ENCODE assay signal across 34 mouse cellular contexts in genomic region chr3:83004801-83005200, GRCm38 (mm10). TPM values are rescaled to one million over a fixed set of nuclear protein-coding genes. Genes with fewer than 3 reads are reported as not detected.
"Had no signal": no experiment of that assay in that cellular context is flagged by ENCODE, and none has a peak within 500 bp of the region (broad histone marks: within the 10 kb centered on the region; RNA-seq: fewer than 3 reads in every experiment).

No protein-coding gene starts in this region.

- H3K36me3 ChIP-seq: embryonic facial prominence, embryonic 10.5 days; embryonic facial prominence, embryonic 12.5 days; embryonic facial prominence, embryonic 13.5 days; embryonic facial prominence, embryonic 15.5 days; forebrain, embryonic 10.5 days; forebrain, embryonic 12.5 days; forebrain, embryonic 15.5 days had no signal

- H3K4me2 ChIP-seq: embryonic facial prominence, embryonic 12.5 days; embryonic facial prominence, embryonic 13.5 days; embryonic facial prominence, embryonic 15.5 days; forebrain, embryonic 12.5 days; forebrain, embryonic 13.5 days; forebrain, embryonic 15.5 days had no signal

- H3K27me3 ChIP-seq: embryonic facial prominence, embryonic 12.5 days; embryonic facial prominence, embryonic 13.5 days; embryonic facial prominence, embryonic 15.5 days; forebrain, embryonic 12.5 days; forebrain, embryonic 13.5 days; forebrain, embryonic 15.5 days had no signal

- H3K4me3 ChIP-seq: embryonic facial prominence, embryonic 10.5 days; embryonic facial prominence, embryonic 12.5 days; embryonic facial prominence, embryonic 13.5 days; embryonic facial prominence, embryonic 15.5 days; erythroblast, embryonic 14.5 days; forebrain, embryonic 10.5 days; forebrain, embryonic 12.5 days; forebrain, embryonic 13.5 days; forebrain, embryonic 15.5 days; gastrocnemius, adult 2 months had no signal

- ATAC-seq: forebrain, embryonic 13.5 days; forebrain, embryonic 14.5 days; forebrain, embryonic 15.5 days; forebrain, embryonic 16.5 days; forebrain, postnatal 0 days had no signal

- DNase-seq: cerebellum, adult 18-20 months; cerebellum, adult 2 months; cerebellum, adult 8-10 months; cerebellum, adult 9-10 months; cerebellum, adult 9-11 months; cerebellum, postnatal 10 days; cerebellum, postnatal 14 days; cerebellum, postnatal 25 days; cerebellum, postnatal 36 days; embryo, embryonic 11 days; forebrain, postnatal 0 days; gastrocnemius, adult 2 months; gastrocnemius, postnatal 10 days; gastrocnemius, postnatal 14 days; gastrocnemius, postnatal 25 days; gastrocnemius, postnatal 36 days had no signal

- H3K9ac ChIP-seq: embryonic facial prominence, embryonic 12.5 days; embryonic facial prominence, embryonic 13.5 days; embryonic facial prominence, embryonic 15.5 days; forebrain, embryonic 12.5 days; forebrain, embryonic 13.5 days; forebrain, embryonic 15.5 days; forebrain, postnatal 0 days had no signal

- H3K9me3 ChIP-seq: embryonic facial prominence, embryonic 10.5 days; embryonic facial prominence, embryonic 12.5 days; embryonic facial prominence, embryonic 13.5 days; embryonic facial prominence, embryonic 15.5 days; forebrain, embryonic 10.5 days; forebrain, embryonic 12.5 days; forebrain, embryonic 13.5 days; forebrain, embryonic 15.5 days had no signal

- H3K27ac ChIP-seq: embryonic facial prominence, embryonic 10.5 days; embryonic facial prominence, embryonic 12.5 days; embryonic facial prominence, embryonic 13.5 days; embryonic facial prominence, embryonic 15.5 days; forebrain, embryonic 10.5 days; forebrain, embryonic 12.5 days; forebrain, embryonic 13.5 days; forebrain, embryonic 15.5 days; gastrocnemius, adult 2 months had no signal

- H3K4me1 ChIP-seq: embryonic facial prominence, embryonic 12.5 days; embryonic facial prominence, embryonic 13.5 days; embryonic facial prominence, embryonic 15.5 days; forebrain, embryonic 10.5 days; forebrain, embryonic 12.5 days; forebrain, embryonic 13.5 days; forebrain, embryonic 15.5 days had no signal

RNA-seq across cellular contexts. Expression of gene Fgg, which starts 2.7 kb away (rescaled TPM):
- total RNA-seq: common myeloid progenitor, adult 5-6 weeks; gastrocnemius, adult 2 months; gastrocnemius, postnatal 14 days; gastrocnemius, postnatal 25 days; granulocyte monocyte progenitor cell, adult 5-6 weeks had no signal
- polyA plus RNA-seq: cerebellum, adult 2 months; cortical plate, adult 2 months; embryonic facial prominence, embryonic 13.5 days; embryonic facial prominence, embryonic 15.5 days; erythroblast, embryonic 14.5 days; forebrain, embryonic 10.5 days; forebrain, embryonic 11.5 days; forebrain, embryonic 12.5 days; forebrain, embryonic 13.5 days; forebrain, embryonic 14.5 days; forebrain, embryonic 15.5 days; forebrain, postnatal 0 days; frontal cortex, adult 2 months had no signal

RNA-seq across cellular contexts. Expression of gene Fga, which starts 21.1 kb away (rescaled TPM):
- total RNA-seq: common myeloid progenitor, adult 5-6 weeks; forebrain, postnatal 0 days; gastrocnemius, adult 2 months; gastrocnemius, postnatal 14 days; gastrocnemius, postnatal 25 days; granulocyte monocyte progenitor cell, adult 5-6 weeks had no signal
- polyA plus RNA-seq: cortical plate, adult 2 months; embryonic facial prominence, embryonic 10.5 days; embryonic facial prominence, embryonic 11.5 days; embryonic facial prominence, embryonic 13.5 days; embryonic facial prominence, embryonic 14.5 days; forebrain, embryonic 10.5 days; forebrain, embryonic 11.5 days; forebrain, embryonic 12.5 days; forebrain, embryonic 13.5 days; forebrain, embryonic 14.5 days; forebrain, embryonic 15.5 days had no signal

RNA-seq across cellular contexts. Expression of gene Fgb, which starts 44.9 kb away (rescaled TPM):
- total RNA-seq: common myeloid progenitor, adult 5-6 weeks; forebrain, postnatal 0 days; gastrocnemius, adult 2 months; gastrocnemius, postnatal 14 days; gastrocnemius, postnatal 25 days; granulocyte monocyte progenitor cell, adult 5-6 weeks had no signal
- polyA plus RNA-seq: cortical plate, adult 2 months; embryonic facial prominence, embryonic 10.5 days; embryonic facial prominence, embryonic 13.5 days; forebrain, embryonic 10.5 days; forebrain, embryonic 11.5 days; forebrain, embryonic 12.5 days; forebrain, embryonic 13.5 days; forebrain, embryonic 14.5 days; forebrain, embryonic 15.5 days; forebrain, postnatal 0 days; frontal cortex, adult 2 months had no signal
